Mouse (Mus musculus) CH12.LX (cell line): Measurements from ENCODE around the gene Vps18.
A peak's percentile ranks its signal among the peaks of the same experiment; 100 is the strongest.

ENCODE experiments used
- BHLHE40 ChIP-seq: IDR thresholded peaks from 2 replicates; pipeline ENCODE4 v1.6.1; 2011; ENCODE audit warnings: mild to moderate bottlenecking, low read depth, low read length, improper control_type of control experiment
- CTCF ChIP-seq, 2 experiments: IDR thresholded peaks in 1 of 2; conservative IDR thresholded peaks in 1 of 2; 2 replicates each; pipeline ENCODE4 v1.5.1; 2011 to 2012; ENCODE audit warnings: low read depth in 2 of 2, low read length in 2 of 2, improper control_type of control experiment in 1 of 2, inconsistent platforms in 1 of 2, mild to moderate bottlenecking in 1 of 2, moderate library complexity in 1 of 2
- E2F4 ChIP-seq: IDR thresholded peaks from 2 replicates; pipeline ENCODE4 v1.6.1; 2011; ENCODE audit warnings: low read depth, low read length, improper control_type of control experiment; ENCODE audit not compliant: insufficient replicate concordance
- EP300 ChIP-seq: IDR thresholded peaks from 2 replicates; pipeline ENCODE4 v1.6.1; 2011; ENCODE audit warnings: low read length, improper control_type of control experiment
- HCFC1 ChIP-seq: IDR thresholded peaks from 2 replicates; pipeline ENCODE4 v1.6.1; 2012; ENCODE audit warnings: low read depth, mild to moderate bottlenecking, inconsistent platforms, low read length, improper control_type of control experiment
- MAFK ChIP-seq: IDR thresholded peaks from 2 replicates; pipeline ENCODE4 v1.6.1; 2011; ENCODE audit warnings: low read length, improper control_type of control experiment; ENCODE audit not compliant: insufficient replicate concordance
- POLR2A ChIP-seq: IDR thresholded peaks from 2 replicates; pipeline ENCODE4 v1.6.1; 2011; ENCODE audit warnings: low read depth, mild to moderate bottlenecking, improper control_type of control experiment, low read length
- POLR2AphosphoS2 ChIP-seq: IDR thresholded peaks from 2 replicates; pipeline ENCODE4 v1.6.1; 2011; ENCODE audit warnings: low read depth, low read length, improper control_type of control experiment
- RCOR1 ChIP-seq: conservative IDR thresholded peaks from 2 replicates; pipeline ENCODE4 v1.6.1; 2012; ENCODE audit warnings: low read depth, mild to moderate bottlenecking, inconsistent platforms, low read length, improper control_type of control experiment
- ZNF384 ChIP-seq: IDR thresholded peaks from 2 replicates; pipeline ENCODE4 v1.6.1; 2012; ENCODE audit warnings: low read depth, low read length, improper control_type of control experiment, inconsistent platforms

- TF ChIP-seq CTCF (conservative IDR thresholded peaks at IDR 0.05 in 1 of 2, IDR thresholded peaks at IDR 0.05 in 1 of 2; ENCODE audit: low read depth in 2 of 2, low read length in 2 of 2) (no peak), POLR2AphosphoS2 (no peak), RCOR1 (no peak), MAFK (no peak), POLR2A (no peak), E2F4 (no peak), EP300 (no peak), ZNF384 (no peak), HCFC1 (no peak), BHLHE40 (peak; percentile 21; the same call in 1 of the 2 replicates)
These were observed 25.6 kb upstream of the Vps18 start for GRCm38 (mm10) chr2:119262978-119263377.
